Mouse (Mus musculus): ENCODE data around the gene Loxl1. TPM values are rescaled to one million over a fixed set of nuclear protein-coding genes. Genes with fewer than 3 reads are reported as not detected.
"Not testable (repeated sequence)": the region's sequence is repeated elsewhere in the genome, so short reads cannot be mapped to it uniquely, and the experiment has no call there.

Loxl1 gene
- total RNA-seq, 2 experiments from 2014 or later, result 29.2 to 46.7 TPM

- intact Hi-C loops (cut with DNase I; ENCODE audit: low total_unique reads), result loop anchor here (5.0 kb wide), 1 partner anchor 38 kb away; no protein-coding TSS in a partner anchor
- peak; percentile 52 for DNase-seq
These were observed 32.5 kb downstream of the Loxl1 start for GRCm38 (mm10) chr9:58280259-58281109.

DNA sequence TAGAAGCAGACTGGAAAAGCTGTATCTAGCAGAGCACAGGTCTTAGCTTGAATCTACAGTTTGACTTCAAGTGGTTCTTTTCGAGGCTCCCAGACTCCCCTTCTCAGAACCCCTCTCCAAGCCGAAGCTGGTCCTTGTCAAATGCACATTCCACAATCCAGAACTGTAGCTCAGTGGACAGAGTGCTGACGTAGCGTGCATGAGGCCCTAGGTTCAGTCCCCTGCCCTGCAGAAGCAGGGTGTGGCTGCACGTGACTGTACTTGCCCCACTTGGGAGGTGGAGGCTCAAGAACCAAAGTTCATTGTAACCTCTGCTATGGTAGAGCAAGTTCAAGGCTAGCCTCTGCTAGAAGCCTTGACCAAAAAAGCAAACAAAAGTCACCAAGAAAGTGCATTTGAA lies 33.2 kb downstream of the Loxl1 start:
- intact Hi-C loops (cut with DNase I; ENCODE audit: low total_unique reads), result loop anchor here (5.0 kb wide), 1 partner anchor 37 kb away; no protein-coding TSS in a partner anchor
- DNase-seq, result no peak

DNA sequence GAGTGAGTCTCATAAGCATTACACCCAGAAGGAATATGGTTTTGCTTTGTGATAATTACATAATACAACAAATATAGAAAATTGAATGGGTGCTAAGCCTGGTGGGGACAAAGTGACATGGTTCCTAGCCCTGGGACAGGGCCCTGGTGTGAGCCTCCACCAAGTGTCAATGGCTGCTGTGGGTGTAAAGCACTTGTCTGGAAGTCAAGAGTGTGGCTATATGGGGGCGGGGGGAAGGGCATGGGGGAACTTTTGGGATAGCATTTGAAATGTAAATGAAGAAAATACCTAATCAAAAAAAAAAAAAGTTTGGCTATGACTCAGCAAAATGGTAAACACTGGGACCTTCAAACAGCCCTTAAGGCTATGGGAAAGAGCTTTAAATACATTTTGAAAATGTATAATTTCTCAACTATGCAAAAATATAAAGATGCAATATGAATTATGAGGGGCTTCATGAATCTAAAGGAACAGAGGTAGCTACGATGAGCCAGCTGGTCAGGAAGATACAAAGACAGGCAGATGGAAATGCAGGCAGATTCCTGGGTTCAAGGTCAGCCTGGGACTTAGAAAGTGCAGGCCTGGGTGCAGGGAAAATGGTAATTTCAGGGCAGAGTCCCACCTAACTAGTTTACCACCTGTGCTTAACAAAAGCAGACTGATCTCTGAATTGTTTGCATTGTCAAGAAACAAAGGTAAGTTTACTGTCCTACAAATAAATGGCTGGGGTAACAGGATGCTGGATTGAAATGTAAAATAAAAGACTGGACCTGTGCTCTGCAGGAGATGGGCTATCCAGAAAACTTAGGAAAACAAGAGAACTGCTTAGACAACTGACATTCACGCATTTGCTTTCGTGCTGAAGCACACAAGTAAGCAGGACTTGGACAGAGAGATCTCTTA lies 33.9 kb downstream of the Loxl1 start:
- intact Hi-C loops (cut with DNase I; ENCODE audit: low total_unique reads), result no loop called here
- no peak for DNase-seq

DNA sequence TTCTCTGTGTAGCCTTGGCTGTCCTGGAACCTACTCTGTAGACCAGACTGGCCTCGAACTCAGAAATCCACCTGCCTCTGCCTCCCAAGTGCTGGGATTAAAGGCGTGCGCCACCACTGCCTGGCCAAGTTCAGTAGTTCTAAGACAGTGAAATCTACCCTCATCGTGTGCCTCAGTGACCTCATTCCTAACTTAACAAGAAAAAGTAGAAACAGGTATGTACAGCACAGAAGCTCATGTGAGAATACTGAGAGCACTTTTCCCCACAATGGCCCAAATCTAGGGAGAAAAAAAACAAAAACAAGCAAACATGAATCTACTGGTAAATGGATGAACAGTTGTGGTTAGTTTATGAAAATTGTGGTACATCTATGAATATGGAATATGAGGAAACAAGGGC lies 34.7 kb downstream of the Loxl1 start:
- intact Hi-C loops (cut with DNase I; ENCODE audit: low total_unique reads), result no loop called here
- DNase-seq, result no peak

DNA sequence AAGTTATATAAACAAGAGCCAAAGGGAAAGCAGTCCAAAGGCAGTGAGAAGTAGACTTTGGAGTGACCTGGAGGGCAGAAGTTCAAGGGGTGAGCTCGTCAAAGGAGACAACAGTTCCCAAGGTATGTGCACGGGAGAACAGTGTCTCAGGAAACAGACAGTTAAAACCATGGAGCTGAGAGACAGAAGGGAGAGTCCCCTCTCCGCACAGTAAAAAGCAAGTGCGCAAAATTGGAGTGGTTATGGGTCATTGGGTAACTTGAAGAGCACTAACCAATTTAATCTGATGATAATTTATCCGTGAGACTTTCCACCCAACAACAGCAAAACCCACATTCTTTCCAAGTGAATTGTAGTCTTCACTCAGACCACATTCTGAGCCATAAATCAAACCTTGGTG lies 36.6 kb downstream of the Loxl1 start:
- intact Hi-C loops (cut with DNase I; ENCODE audit: low total_unique reads), result no loop called here
- DNase-seq, result no peak

DNA sequence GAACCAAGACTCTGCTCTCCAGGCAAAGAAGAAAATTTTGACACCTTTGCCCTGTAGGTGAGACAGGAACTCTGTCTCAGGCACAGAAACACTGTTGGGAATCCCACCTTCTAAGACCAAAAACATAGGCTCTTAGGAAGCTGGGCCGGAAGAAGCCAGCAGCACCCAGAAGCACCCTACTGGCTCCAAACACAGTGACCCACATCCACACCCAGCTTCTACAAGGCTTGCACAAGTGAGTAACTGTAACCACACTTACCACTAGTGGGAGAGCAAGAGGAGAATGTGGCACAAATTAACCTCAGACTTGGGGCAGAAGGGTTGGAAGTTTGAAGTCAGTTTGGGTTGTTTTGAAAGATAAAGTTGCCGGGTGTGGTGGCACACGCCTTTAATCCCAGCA lies 37.2 kb downstream of the Loxl1 start:
- DNase-seq, result no peak
- intact Hi-C loops (cut with DNase I; ENCODE audit: low total_unique reads), result no loop called here

DNA sequence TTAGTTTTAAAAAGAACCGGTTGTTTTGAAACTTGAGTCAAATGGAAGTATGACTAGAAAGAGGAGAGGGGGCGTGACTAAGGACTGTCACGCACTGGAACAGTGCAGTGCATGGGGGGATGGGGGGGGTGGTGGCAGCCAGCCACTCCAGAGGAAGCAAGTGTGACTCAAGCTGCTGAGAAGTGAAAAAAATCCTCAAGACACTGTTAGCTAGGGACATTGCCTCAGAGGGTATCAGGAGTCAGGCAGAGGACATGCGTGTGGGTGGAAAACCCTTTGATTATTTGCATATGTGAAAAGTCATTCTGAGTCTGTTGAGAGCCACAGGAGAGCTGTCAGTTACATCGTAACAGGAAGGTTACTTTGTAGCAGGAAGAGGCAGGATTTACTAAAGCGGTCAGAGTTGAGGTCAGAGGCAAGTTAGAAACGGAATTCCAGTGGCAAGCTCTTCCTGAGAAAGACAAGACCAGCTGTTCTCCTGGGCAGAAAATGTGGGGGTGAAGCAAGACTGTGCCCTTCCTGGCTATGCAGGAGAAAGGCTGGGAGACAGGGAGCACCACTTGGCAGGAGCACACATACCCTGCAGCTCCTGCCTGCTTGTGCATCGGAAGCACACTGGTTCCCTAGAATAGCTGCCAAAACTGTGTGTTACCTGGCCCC lies 37.7 kb downstream of the Loxl1 start:
- DNase-seq, result peak; percentile 45
- intact Hi-C loops (cut with DNase I; ENCODE audit: low total_unique reads), result no loop called here

- no peak for DNase-seq
- intact Hi-C loops (cut with DNase I; ENCODE audit: low total_unique reads), result loop anchor here (5.0 kb wide), 1 partner anchor 47 kb away; no protein-coding TSS in a partner anchor
These were observed 38.4 kb downstream of the Loxl1 start for GRCm38 (mm10) chr9:58274626-58275025.

- no peak for DNase-seq
- intact Hi-C loops (cut with DNase I; ENCODE audit: low total_unique reads), result loop anchor here (5.0 kb wide), 1 partner anchor 47 kb away; no protein-coding TSS in a partner anchor
These were observed 38.8 kb downstream of the Loxl1 start for GRCm38 (mm10) chr9:58274101-58274604.

DNA sequence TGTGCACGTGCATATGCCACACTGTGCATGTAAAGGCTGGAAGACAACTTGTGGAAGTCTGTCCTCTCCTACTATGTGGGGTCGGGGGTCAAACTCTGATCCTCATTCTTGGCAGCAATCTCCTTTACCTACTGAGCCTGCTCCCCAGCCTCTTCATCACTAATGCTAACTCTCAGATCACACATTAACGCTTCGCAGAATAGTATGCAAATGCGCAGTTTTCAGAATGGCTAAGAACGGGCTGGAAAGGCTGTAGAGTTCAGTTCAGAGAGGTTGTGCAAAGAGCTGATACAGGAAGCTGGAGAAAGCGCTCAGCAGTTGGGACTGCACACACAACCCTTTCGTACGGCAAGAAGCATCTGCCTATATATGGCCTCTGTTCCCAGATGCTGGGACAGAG lies 40.1 kb downstream of the Loxl1 start:
- intact Hi-C loops (cut with DNase I; ENCODE audit: low total_unique reads), result loop anchor here (5.0 kb wide), 1 partner anchor 46 kb away; no protein-coding TSS in a partner anchor
- no peak for DNase-seq

- intact Hi-C loops (cut with DNase I; ENCODE audit: low total_unique reads), result loop anchor here (5.0 kb wide), 1 partner anchor 45 kb away; no protein-coding TSS in a partner anchor
- DNase-seq, result no peak
These were observed 40.9 kb downstream of the Loxl1 start for GRCm38 (mm10) chr9:58272068-58272541.

DNA sequence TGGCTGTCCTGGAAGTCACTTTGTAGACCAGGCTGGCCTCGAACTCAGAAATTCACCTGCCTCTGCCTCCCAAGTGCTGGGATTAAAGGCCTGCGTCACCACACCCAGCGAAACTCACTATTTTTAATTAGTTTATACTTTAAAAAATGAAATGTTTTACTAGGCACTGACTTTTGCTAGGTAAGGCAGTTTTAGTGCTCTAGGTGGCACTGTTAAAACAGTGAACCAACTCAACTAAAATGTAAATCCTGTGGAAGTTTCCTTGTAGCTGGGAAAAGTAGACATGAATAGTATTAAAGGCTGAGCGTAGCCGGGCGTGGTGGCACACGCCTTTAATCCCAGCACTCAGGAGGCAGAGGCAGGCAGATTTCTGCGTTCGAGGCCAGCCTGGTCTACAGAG lies 41.4 kb downstream of the Loxl1 start:
- intact Hi-C loops (cut with DNase I; ENCODE audit: low total_unique reads), result loop anchor here (5.0 kb wide), 1 partner anchor 44 kb away; no protein-coding TSS in a partner anchor
- DNase-seq, result not testable (repeated sequence)

- no peak for DNase-seq
- intact Hi-C loops (cut with DNase I; ENCODE audit: low total_unique reads), result loop anchor here (5.0 kb wide), 1 partner anchor 44 kb away; no protein-coding TSS in a partner anchor
These were observed 41.9 kb downstream of the Loxl1 start for GRCm38 (mm10) chr9:58271109-58271508.

- no peak for DNase-seq
- intact Hi-C loops (cut with DNase I; ENCODE audit: low total_unique reads), result loop anchor here (5.0 kb wide), 1 partner anchor 43 kb away; no protein-coding TSS in a partner anchor
These were observed 42.9 kb downstream of the Loxl1 start for GRCm38 (mm10) chr9:58270081-58270480.

DNA sequence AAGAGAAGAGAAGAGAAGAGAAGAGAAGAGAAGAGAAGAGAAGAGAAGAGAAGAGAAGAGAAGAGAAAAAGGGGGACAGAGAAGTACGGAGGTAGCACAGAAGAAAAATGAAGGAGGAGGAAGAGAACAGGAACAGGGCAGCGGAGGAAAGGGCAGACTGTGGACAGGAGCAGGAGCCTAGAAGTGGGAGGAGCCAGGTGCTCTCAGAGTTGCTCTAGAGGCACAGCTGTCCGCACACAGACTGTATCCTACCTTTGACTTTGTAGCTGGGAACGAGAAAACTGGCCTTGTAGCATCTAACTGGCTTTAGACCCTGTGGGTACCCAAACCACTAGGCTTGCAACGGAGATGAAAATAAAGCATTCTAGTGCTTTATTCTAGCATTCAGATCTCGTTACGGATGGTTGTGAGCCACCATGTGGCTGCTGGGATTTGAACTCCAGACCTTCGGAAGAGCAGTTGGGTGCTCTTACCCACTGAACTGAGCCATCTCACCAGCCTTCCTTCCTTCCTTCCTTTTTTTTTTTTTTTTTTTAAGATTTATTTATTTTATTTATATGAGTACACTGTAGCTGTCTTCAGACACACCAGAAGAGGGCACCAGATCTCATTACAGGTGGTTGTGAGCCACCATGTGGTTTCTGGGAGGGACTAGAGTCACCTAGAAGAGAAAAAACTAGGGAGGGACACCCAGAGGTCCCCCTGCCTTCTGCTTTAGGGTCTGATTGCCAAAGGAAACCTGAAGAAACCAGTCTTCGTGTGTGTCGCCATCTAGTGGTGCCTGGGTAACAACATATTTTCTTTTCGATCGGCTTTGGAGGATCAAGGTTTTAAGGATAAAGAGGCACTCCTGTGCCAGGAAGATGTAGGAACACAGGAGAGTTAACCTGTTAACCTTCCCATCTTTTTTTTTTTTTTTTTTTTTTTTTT lies 44.3 kb downstream of the Loxl1 start:
- DNase-seq, result peak; percentile 42
- intact Hi-C loops (cut with DNase I; ENCODE audit: low total_unique reads), result no loop called here

DNA sequence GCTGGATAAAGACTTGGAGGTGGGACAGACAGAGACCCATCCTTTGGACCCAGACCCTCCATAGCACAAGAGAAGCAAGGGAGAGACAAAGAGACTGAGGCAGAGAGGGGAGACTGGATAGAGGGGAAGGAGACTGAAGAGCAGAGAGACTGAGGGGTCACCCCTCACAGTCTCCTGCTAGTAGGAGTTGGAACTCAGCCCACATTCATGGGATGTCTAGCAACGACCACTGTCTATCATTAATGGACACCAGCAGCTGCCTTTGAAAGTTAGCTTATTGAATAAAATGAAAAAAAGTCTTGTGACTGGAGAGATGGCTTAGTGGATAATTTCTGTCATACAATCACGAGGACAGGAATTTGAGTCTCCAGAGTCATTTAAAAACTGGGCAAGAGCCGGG lies 45.9 kb downstream of the Loxl1 start:
- DNase-seq, result no peak
- intact Hi-C loops (cut with DNase I; ENCODE audit: low total_unique reads), result no loop called here

GRCm38 (mm10) chr9:58266571-58267011 lies 46.4 kb downstream of the Loxl1 start:
- intact Hi-C loops (cut with DNase I; ENCODE audit: low total_unique reads), result no loop called here
- DNase-seq, result no peak

- intact Hi-C loops (cut with DNase I; ENCODE audit: low total_unique reads), result no loop called here
- DNase-seq, result no peak
These were observed 47.6 kb downstream of the Loxl1 start for GRCm38 (mm10) chr9:58265368-58265767.
